ENCODE assay signal across 20 mouse cellular contexts in the genomic region with DNA sequence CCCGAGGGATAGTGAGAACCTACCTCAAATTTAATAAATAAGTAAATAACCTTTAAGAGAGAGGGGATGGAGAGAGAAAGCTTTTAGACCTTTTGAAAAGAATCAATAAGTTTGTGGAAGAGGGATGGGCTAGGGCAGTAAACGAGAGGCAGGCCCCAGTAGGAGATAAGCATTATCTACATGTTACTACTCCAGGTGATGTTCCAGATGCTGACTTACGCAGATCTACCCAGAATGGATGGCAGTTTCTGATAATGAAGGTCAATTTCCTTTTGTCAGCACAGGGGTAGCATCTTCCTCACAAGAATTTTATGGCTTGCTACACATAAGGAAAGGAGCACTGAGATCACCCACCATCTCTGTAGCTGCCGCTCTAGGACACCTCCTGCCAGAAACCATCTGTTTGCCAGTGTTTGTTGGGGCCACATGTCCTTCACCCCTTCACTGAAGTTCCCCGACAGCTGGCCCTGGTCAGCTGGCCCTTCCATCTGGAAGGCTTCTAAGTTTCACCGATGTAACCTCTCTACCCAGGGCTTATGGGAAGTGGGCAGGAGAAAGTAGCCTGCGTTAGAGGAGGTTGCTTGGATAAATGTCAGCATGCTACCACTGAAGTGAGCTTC.
"Had no signal": no experiment of that assay in that cellular context is flagged by ENCODE, and none has a peak within 500 bp of the region (broad histone marks: within the 10 kb centered on the region; RNA-seq: fewer than 3 reads in every experiment).

No protein-coding gene starts in this region.

- H3K4me2 ChIP-seq: kidney, embryonic 15.5 days; liver, embryonic 15.5 days; lung, embryonic 14.5 days; midbrain, embryonic 12.5 days; midbrain, embryonic 15.5 days; neural tube, embryonic 13.5 days; stomach, embryonic 15.5 days had no signal

- H3K4me3 ChIP-seq: kidney, embryonic 15.5 days; left cerebral cortex, adult 2 months; liver, embryonic 15.5 days; midbrain, embryonic 12.5 days; midbrain, embryonic 15.5 days; neural tube, embryonic 13.5 days; stomach, embryonic 15.5 days had no signal

- H3K9me3 ChIP-seq: kidney, embryonic 15.5 days; liver, embryonic 15.5 days; midbrain, embryonic 15.5 days; neural tube, embryonic 13.5 days; stomach, embryonic 15.5 days had no signal

- ATAC-seq: lung, postnatal 0 days; midbrain, embryonic 15.5 days had no signal

- H3K4me1 ChIP-seq: midbrain, embryonic 12.5 days; midbrain, embryonic 15.5 days; stomach, embryonic 15.5 days had no signal

- H3K9ac ChIP-seq: kidney, embryonic 15.5 days; liver, embryonic 15.5 days; lung, embryonic 14.5 days; midbrain, embryonic 12.5 days; midbrain, embryonic 15.5 days; neural tube, embryonic 13.5 days; stomach, embryonic 15.5 days had no signal

- H3K36me3 ChIP-seq: kidney, embryonic 15.5 days; liver, embryonic 15.5 days; midbrain, embryonic 12.5 days; midbrain, embryonic 15.5 days; neural tube, embryonic 13.5 days; stomach, embryonic 15.5 days had no signal

- H3K27me3 ChIP-seq: kidney, embryonic 15.5 days; liver, embryonic 15.5 days; midbrain, embryonic 12.5 days; midbrain, embryonic 15.5 days; neural tube, embryonic 13.5 days; stomach, embryonic 15.5 days had no signal

- DNase-seq: kidney, adult 11 months; kidney, adult 8-10 months; kidney, postnatal 10 days; kidney, postnatal 36 days; layer of hippocampus, postnatal 36 days; lung, embryonic 14.5 days; retina, postnatal 1 day; right cerebral cortex, postnatal 25 days; spleen, adult 18-20 months; thymus, adult 18-20 months; thymus, postnatal 36 days had no signal

- H3K27ac ChIP-seq: kidney, embryonic 15.5 days; left cerebral cortex, adult 2 months; liver, embryonic 15.5 days; macrophage; midbrain, embryonic 12.5 days; midbrain, embryonic 15.5 days; neural tube, embryonic 13.5 days; stomach, embryonic 15.5 days had no signal
